Mouse (Mus musculus): ENCODE measurements around the gene Mlph.

DNA sequence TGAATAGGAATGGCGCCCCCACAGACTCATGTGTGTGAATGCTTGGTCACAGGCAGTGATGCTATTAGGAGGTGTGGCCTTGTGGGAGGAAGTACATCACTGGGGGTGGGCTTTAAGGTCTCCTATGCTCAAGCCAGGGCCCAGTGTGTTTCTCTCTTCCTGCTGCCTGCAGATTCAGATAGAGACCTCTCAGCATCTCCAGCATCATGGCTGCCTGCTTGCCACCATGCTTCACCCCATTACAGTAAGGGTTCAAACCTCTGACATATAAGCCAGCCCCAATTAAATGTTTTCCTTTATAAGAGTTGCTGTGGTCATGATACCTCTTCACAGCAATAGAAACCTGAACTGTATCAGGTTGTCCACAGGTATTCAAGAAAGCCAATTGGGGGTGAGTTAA lies 81.0 kb downstream of the Mlph start:
- TF ChIP-seq HCFC1 (IDR thresholded peaks at IDR 0.05; ENCODE audit: borderline replicate concordance, insufficient read depth, low read length) (no peak), ZNF384 (IDR thresholded peaks at IDR 0.05; ENCODE audit: low read depth, low read length) (no peak), CHD2 (IDR thresholded peaks at IDR 0.05; ENCODE audit: low read depth, low read length) (no peak), ZC3H11A (IDR thresholded peaks at IDR 0.05; ENCODE audit: borderline replicate concordance, low read depth, low read length) (no peak)
